Mouse (Mus musculus) neural tube, embryonic 13.5 days (tissue): ENCODE measurements around the gene Lcn5. TPM values are rescaled to one million over a fixed set of nuclear protein-coding genes. Genes with fewer than 3 reads are reported as not detected.
A peak's percentile ranks its signal among the peaks of the same experiment; 100 is the strongest.
"Not testable (repeated sequence)": the region's sequence is repeated elsewhere in the genome, so short reads cannot be mapped to it uniquely, and the experiment has no call there.

Source experiments
- ATAC-seq: fragments of 200-750 bp; cut with Nextera tagmentation; 2 replicates; pipeline ENCODE4 v1.8.0; 2017; ENCODE audit warnings: low read depth, mild to moderate bottlenecking, moderate TSS enrichment, moderate library complexity
- H3K27ac ChIP-seq: fragments of 300-500 bp; sonication (generic); replicated peaks from 2 replicates; pipeline ENCODE4 v1.5.1; 2015; ENCODE audit warnings: moderate library complexity, mild to moderate bottlenecking, inconsistent platforms
- H3K27me3 ChIP-seq: fragments of 300-500 bp; sonication (generic); 2 replicates; pipeline ENCODE4 v1.6.1; 2015; ENCODE audit warnings: mild to moderate bottlenecking, inconsistent platforms
- H3K36me3 ChIP-seq: fragments of 300-500 bp; sonication (generic); 2 replicates; pipeline ENCODE4 v1.6.1; 2015; ENCODE audit warnings: mild to moderate bottlenecking, inconsistent platforms
- H3K4me1 ChIP-seq: fragments of 300-500 bp; sonication (generic); replicated peaks from 2 replicates; pipeline ENCODE4 v1.6.1; 2015; ENCODE audit warnings: inconsistent platforms
- H3K4me2 ChIP-seq: fragments of 300-500 bp; sonication (generic); 2 replicates; pipeline ENCODE4 v1.6.1; 2015; ENCODE audit warnings: inconsistent platforms, mild to moderate bottlenecking, moderate library complexity
- H3K4me3 ChIP-seq: fragments of 300-500 bp; sonication (generic); 2 replicates; pipeline ENCODE4 v1.5.1; 2015; ENCODE audit warnings: mild to moderate bottlenecking, inconsistent platforms
- H3K9ac ChIP-seq: fragments of 300-500 bp; sonication (generic); 2 replicates; pipeline ENCODE4 v1.6.1; 2015; ENCODE audit warnings: moderate library complexity, mild to moderate bottlenecking, inconsistent platforms
- H3K9me3 ChIP-seq: fragments of 300-500 bp; sonication (generic); 2 replicates; pipeline ENCODE4 v1.6.1; 2016; ENCODE audit warnings: inconsistent platforms
- WGBS: fragments of 180-500 bp; shearing (Covaris S2); methylation state at CpG from one replicate; pipeline ENCODE4 v1.1.7; 2015; 5-methylcytosine and 5-hydroxymethylcytosine counted together
- polyA plus RNA-seq: library from polyadenylated mRNA; unstranded; fragments of >200 nt; fragmentation: Nextera tagmentation; extraction: Ambion mirVana; gene quantifications from 2 replicates; pipeline ENCODE4 v1.2.1, GENCODE M21; 2015

Gene Lcn5
- polyA plus RNA-seq, 1 experiment from 2014 or later = not detected

DNA sequence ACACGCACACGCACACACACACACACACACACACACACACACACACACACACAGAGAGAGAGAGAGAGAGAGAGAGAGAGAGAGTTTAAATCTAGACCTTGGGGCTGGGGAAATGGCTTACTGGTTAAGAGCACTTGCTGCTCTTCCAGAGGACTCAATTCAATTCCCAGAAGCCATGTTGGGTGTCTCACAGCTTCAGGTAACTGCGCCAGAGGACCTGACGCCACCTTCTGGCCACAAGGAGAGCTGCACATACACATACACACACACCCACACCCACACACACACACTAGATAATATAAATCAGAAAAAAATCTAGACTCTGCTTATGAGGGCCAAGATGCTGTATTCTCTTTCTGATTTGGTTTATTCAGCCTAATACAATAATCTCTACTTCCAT, 29.2 kb downstream of the Lcn5 start:
- no peaks in the 10 kb centered on the region for H3K36me3 ChIP-seq
- H3K9me3 ChIP-seq = no peaks in the 10 kb centered on the region
- H3K27me3 ChIP-seq = no peaks in the 10 kb centered on the region
- H3K27ac ChIP-seq = no peak overlapping the region
- 62% methylated on average over 3 of the region's 4 CpGs for WGBS
- ATAC-seq = no peak
- H3K4me1 ChIP-seq = no peaks in the 10 kb centered on the region
- H3K4me2 ChIP-seq = no peak overlapping the region
- no peak overlapping the region for H3K9ac ChIP-seq
- H3K4me3 ChIP-seq = no peak overlapping the region

- Histone ChIP-seq H3K36me3 (no peaks in the 10 kb centered on the region), H3K9me3 (no peaks in the 10 kb centered on the region), H3K9ac (no peak overlapping the region), H3K27ac (no peak overlapping the region), H3K4me1 (no peaks in the 10 kb centered on the region), H3K4me3 (no peak overlapping the region), H3K27me3 (no peaks in the 10 kb centered on the region), H3K4me2 (no peak overlapping the region)
- ATAC-seq = no peak
Observed at GRCm38 (mm10) chr2:25694605-25695004, 36.9 kb downstream of the Lcn5 start.

- H3K36me3 ChIP-seq = no peaks in the 10 kb centered on the region
- ATAC-seq = no peak
- no peaks in the 10 kb centered on the region for H3K4me1 ChIP-seq
- no peak overlapping the region for H3K27ac ChIP-seq
- 68% methylated on average over 4 of the region's 4 CpGs for WGBS
- no peak overlapping the region for H3K4me3 ChIP-seq
- no peaks in the 10 kb centered on the region for H3K9me3 ChIP-seq
- H3K4me2 ChIP-seq = no peak overlapping the region
- H3K27me3 ChIP-seq = no peaks in the 10 kb centered on the region
- H3K9ac ChIP-seq = no peak overlapping the region
Observed at GRCm38 (mm10) chr2:25696951-25697350, 39.2 kb downstream of the Lcn5 start.

DNA sequence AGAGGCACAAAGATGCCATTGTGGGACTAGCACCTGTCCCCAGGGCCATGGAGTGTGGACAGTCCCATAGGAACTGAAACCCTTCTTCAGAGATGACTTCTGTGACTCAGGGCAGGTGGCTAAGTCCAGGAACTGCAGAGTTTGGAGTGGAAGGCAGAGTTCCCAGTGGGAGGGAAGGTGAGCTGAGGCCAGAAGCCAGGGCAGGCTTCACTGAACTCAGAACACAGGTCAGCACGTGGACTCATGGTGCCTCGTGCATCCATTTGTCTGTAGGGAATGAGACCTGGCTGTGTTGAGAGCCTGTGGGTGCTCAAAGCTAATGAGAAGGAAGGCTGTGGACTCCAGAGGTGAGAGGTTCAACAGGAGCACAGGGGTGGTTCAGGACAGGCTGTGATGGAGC, 40.9 kb downstream of the Lcn5 start:
- Histone ChIP-seq H3K4me1 (no peaks in the 10 kb centered on the region), H3K4me2 (no peak overlapping the region), H3K9ac (no peak overlapping the region), H3K36me3 (no peaks in the 10 kb centered on the region), H3K27ac (no peak overlapping the region), H3K4me3 (no peak overlapping the region), H3K9me3 (no peaks in the 10 kb centered on the region), H3K27me3 (no peaks in the 10 kb centered on the region)
- no peak for ATAC-seq
- WGBS = 90% methylated on average over 2 of the region's 2 CpGs

- H3K4me1 ChIP-seq, ATAC-seq, H3K9ac ChIP-seq, H3K36me3 ChIP-seq, H3K27ac ChIP-seq, H3K4me2 ChIP-seq, H3K9me3 ChIP-seq, H3K27me3 ChIP-seq, H3K4me3 ChIP-seq: not testable (repeated sequence)
- WGBS = 76% methylated on average over 3 of the region's 3 CpGs
Observed at GRCm38 (mm10) chr2:25699743-25700142, 42.0 kb downstream of the Lcn5 start, which contains the start of gene Obp2a. TSS of gene Obp2a (plus strand) at chr2:25700043.

GRCm38 (mm10) chr2:25701001-25701400, 43.2 kb downstream of the Lcn5 start:
- Histone ChIP-seq H3K27me3 (no peaks in the 10 kb centered on the region), H3K4me1 (no peaks in the 10 kb centered on the region), H3K27ac (no peak overlapping the region), H3K9me3 (no peaks in the 10 kb centered on the region), H3K4me2 (no peak overlapping the region), H3K4me3 (no peak overlapping the region), H3K9ac (no peak overlapping the region), H3K36me3 (no peaks in the 10 kb centered on the region)
- WGBS = 84% methylated on average over 5 of the region's 5 CpGs
- ATAC-seq = no peak

- Histone ChIP-seq H3K36me3 (no peaks in the 10 kb centered on the region), H3K9me3 (no peaks in the 10 kb centered on the region), H3K27me3 (no peaks in the 10 kb centered on the region), H3K27ac (no peak overlapping the region), H3K4me1 (peaks cover 12% of the 10 kb centered on the region), H3K4me2 (no peak overlapping the region), H3K9ac (no peak overlapping the region), H3K4me3 (no peak overlapping the region)
- ATAC-seq = no peak
- 84% methylated on average over 4 of the region's 4 CpGs for WGBS
Observed at GRCm38 (mm10) chr2:25703706-25704105, 46.0 kb downstream of the Lcn5 start.

DNA sequence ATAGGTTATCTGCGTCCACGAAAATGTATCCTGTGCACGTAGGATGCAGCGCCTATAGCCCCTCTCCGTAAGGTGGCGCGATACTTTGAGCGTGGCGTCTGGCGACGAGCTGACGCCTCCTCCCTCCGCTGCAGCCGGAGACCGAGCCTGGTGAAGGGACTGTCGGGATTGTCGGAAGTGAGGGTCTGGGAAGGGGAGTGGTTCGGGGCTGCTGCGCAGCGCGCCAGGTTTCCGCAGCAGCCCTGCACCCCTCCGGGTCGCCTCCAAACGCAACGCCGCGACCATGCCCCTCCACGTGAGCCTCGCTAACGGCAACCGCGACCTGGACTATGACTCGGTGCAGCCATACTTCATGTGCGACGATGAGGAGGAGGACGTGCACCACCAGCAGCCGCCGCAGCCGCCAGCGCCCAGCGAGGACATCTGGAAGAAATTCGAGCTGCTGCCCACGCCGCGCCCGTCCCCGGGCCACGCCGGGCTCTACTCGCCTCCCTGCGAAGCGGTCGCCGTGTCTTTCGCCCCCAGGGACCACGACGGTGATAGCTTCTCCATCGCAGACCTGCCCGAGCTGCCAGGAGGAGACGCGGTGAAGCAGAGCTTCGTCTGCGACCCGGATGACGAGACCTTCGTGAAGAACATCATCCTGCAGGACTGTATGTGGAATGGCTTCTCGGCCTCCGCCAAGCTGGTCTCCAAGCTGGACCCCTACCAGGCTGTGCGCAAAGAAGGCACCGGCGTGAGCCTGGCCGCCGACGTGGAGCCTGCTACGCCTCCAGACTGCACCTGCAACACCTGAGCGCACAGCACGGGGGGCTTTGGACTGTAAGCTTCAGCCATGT, 49.1 kb downstream of the Lcn5 start, which contains the start of gene Bmyc:
Gene Bmyc, plus strand, starts transcription at position 97 of the 839 bp plus-strand sequence.
- Histone ChIP-seq H3K36me3 (no peaks in the 10 kb centered on the region), H3K4me1 (peaks cover 22% of the 10 kb centered on the region), H3K27ac (peak within 1 kb of the TSS; percentile 85), H3K27me3 (no peaks in the 10 kb centered on the region), H3K9ac (peak within 1 kb of the TSS; percentile 88), H3K9me3 (no peaks in the 10 kb centered on the region), H3K4me2 (peak within 1 kb of the TSS; percentile 86), H3K4me3 (peak within 1 kb of the TSS; percentile 64)
- WGBS = under 1% methylated on average over 78 of the region's 78 CpGs
- ATAC-seq = peak; percentile 97

- Histone ChIP-seq H3K9me3 (no peaks in the 10 kb centered on the region), H3K4me1 (peaks cover 22% of the 10 kb centered on the region), H3K27me3 (no peaks in the 10 kb centered on the region), H3K9ac (peak overlapping the region; percentile 41; the same call in 1 of the 2 replicates), H3K4me2 (peak overlapping the region; percentile 86), H3K4me3 (peak overlapping the region; percentile 23), H3K27ac (no peak overlapping the region), H3K36me3 (no peaks in the 10 kb centered on the region)
- ATAC-seq = no peak
- WGBS = 84% methylated on average over 2 of the region's 2 CpGs
Observed at GRCm38 (mm10) chr2:25708121-25708520, 50.4 kb downstream of the Lcn5 start.

- H3K27ac ChIP-seq, H3K36me3 ChIP-seq, H3K9ac ChIP-seq, H3K9me3 ChIP-seq, H3K27me3 ChIP-seq, H3K4me3 ChIP-seq, ATAC-seq: not testable (repeated sequence)
- Histone ChIP-seq H3K4me1 (peaks cover 22% of the 10 kb centered on the region), H3K4me2 (0 out of 2 replicates have a peak overlapping the region, but pooled peaks have one; percentile 86)
- WGBS = 88% methylated on average over 1 of the region's 1 CpGs
Observed at GRCm38 (mm10) chr2:25709056-25709455, 51.3 kb downstream of the Lcn5 start.

GRCm38 (mm10) chr2:25709791-25710190, 52.0 kb downstream of the Lcn5 start:
- peaks cover 22% of the 10 kb centered on the region for H3K4me1 ChIP-seq
- H3K27ac ChIP-seq, H3K4me2 ChIP-seq, H3K9me3 ChIP-seq, ATAC-seq, H3K27me3 ChIP-seq, H3K4me3 ChIP-seq, H3K9ac ChIP-seq, H3K36me3 ChIP-seq: not testable (repeated sequence)
- WGBS = 75% methylated on average over 2 of the region's 2 CpGs
